ENCODE assay signal across 24 mouse cellular contexts in the genomic region with DNA sequence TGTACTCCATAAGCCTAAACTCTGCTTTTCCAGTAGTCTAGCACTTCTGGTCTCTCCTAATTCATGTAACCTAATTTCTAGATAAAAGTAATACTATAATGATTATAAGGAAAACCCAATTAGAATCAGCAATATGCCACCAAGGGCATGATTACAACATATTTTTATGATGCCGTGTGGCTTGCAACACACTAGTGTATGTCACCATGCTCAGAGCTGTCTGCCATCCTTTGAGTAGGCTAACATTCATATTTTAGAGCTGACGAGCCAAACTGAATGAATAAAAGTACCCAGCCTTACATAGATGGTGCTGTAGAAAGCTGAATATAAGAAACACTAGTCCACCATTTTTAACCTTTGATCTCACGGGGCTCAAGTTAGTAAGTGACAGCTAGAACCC.
DNase-seq lines count a peak whose midpoint lies in the region; ATAC-seq and TF ChIP-seq lines count a peak whose summit lies in the region.
"Had no signal": no experiment of that assay in that cellular context is flagged by ENCODE, and none has a peak within 500 bp of the region (broad histone marks: within the 10 kb centered on the region; RNA-seq: fewer than 3 reads in every experiment).

No protein-coding gene starts in this region.

- TF ChIP-seq CTCF in intestine, postnatal 0 days (IDR thresholded peaks at IDR 0.05; ENCODE audit: low read depth), result no peak
- TF ChIP-seq CTCF in gastrocnemius, adult 2 months (IDR thresholded peaks at IDR 0.05), result no peak
- TF ChIP-seq CTCF in midbrain, postnatal 0 days (IDR thresholded peaks at IDR 0.05), result no peak

- 0 out of 2 replicates have a peak, but pooled peaks have one; percentile 46 for ATAC-seq in intestine, embryonic 15.5 days
- ATAC-seq in intestine, postnatal 0 days, result peak; percentile 78
- no peak for ATAC-seq in midbrain, postnatal 0 days (ENCODE audit: low FRiP score)
- ATAC-seq: activated CD4-positive, CD25-positive, alpha-beta regulatory T cell, adult 4 months; CD4-positive, CD25-positive, alpha-beta regulatory T cell, adult 4 months; forebrain, embryonic 13.5 days; forebrain, embryonic 15.5 days; Patski had no signal

- H3K9me3 ChIP-seq in intestine, embryonic 15.5 days, result no peaks in the 10 kb centered on the region
- H3K9me3 ChIP-seq in intestine, postnatal 0 days (ENCODE audit: control insufficient read depth), result peaks cover 7% of the 10 kb centered on the region; the same call in 1 of the 2 replicates
- 0 out of 2 replicates have a peak, but pooled peaks cover 4% of the 10 kb centered on the region for H3K9me3 ChIP-seq in midbrain, postnatal 0 days (ENCODE audit: low read length)
- H3K9me3 ChIP-seq: embryonic facial prominence, embryonic 15.5 days; forebrain, embryonic 15.5 days had no signal

- no peak overlapping the region for H3K4me2 ChIP-seq in intestine, embryonic 15.5 days (replicated peaks)
- H3K4me2 ChIP-seq in intestine, postnatal 0 days (replicated peaks; ENCODE audit: low read depth), result no peak overlapping the region
- H3K4me2 ChIP-seq in midbrain, postnatal 0 days (ENCODE audit: low read depth, low read length, poor library complexity, severe bottlenecking), result no peak overlapping the region
- H3K4me2 ChIP-seq: embryonic facial prominence, embryonic 13.5 days; embryonic facial prominence, embryonic 15.5 days; forebrain, embryonic 13.5 days; forebrain, embryonic 15.5 days had no signal

- peak; percentile 13 for DNase-seq in fat pad, adult 2 months (ENCODE audit: extremely low read depth, low read depth, low spot score)
- no peak for DNase-seq in gastrocnemius, adult 2 months
- no peak for DNase-seq in midbrain, postnatal 0 days (ENCODE audit: low spot score)
- DNase-seq: adrenal gland, adult 8-10 months; adrenal gland, postnatal 14 days; adrenal gland, postnatal 36 days; B cell, adult 2 months; cerebellum, adult 11-12 months; cerebellum, adult 2 months; cerebellum, adult 9-10 months; cerebellum, postnatal 10 days; cerebellum, postnatal 25 days had no signal

- no peak overlapping the region for H3K9ac ChIP-seq in intestine, embryonic 15.5 days
- H3K9ac ChIP-seq in intestine, postnatal 0 days (ENCODE audit: low read depth, low read length), result no peak overlapping the region
- H3K9ac ChIP-seq in midbrain, postnatal 0 days (replicated peaks; ENCODE audit: low read length, poor library complexity, severe bottlenecking), result no peak overlapping the region
- H3K9ac ChIP-seq: embryonic facial prominence, embryonic 13.5 days; embryonic facial prominence, embryonic 15.5 days; forebrain, embryonic 13.5 days; forebrain, embryonic 15.5 days had no signal

- no peaks in the 10 kb centered on the region for H3K27me3 ChIP-seq in intestine, embryonic 15.5 days (replicated peaks)
- H3K27me3 ChIP-seq in intestine, postnatal 0 days (replicated peaks; ENCODE audit: control insufficient read depth, insufficient read depth, low read length), result no peaks in the 10 kb centered on the region
- H3K27me3 ChIP-seq in midbrain, postnatal 0 days (ENCODE audit: insufficient read depth, low read length), result no peaks in the 10 kb centered on the region
- H3K27me3 ChIP-seq: CH12.LX; embryonic facial prominence, embryonic 13.5 days; embryonic facial prominence, embryonic 15.5 days; forebrain, embryonic 13.5 days; forebrain, embryonic 15.5 days; Patski had no signal

- 89% methylated on average over 3 of the region's 3 CpGs for WGBS in intestine, embryonic 15.5 days
- WGBS in intestine, postnatal 0 days, result 53% methylated on average over 3 of the region's 3 CpGs
- 94% methylated on average over 3 of the region's 3 CpGs for WGBS in midbrain, postnatal 0 days

- H3K4me3 ChIP-seq in intestine, embryonic 15.5 days (replicated peaks), result no peak overlapping the region
- H3K4me3 ChIP-seq in intestine, postnatal 0 days (ENCODE audit: low read depth, low read length), result no peak overlapping the region
- no peak overlapping the region for H3K4me3 ChIP-seq in gastrocnemius, adult 2 months
- no peak overlapping the region for H3K4me3 ChIP-seq in midbrain, postnatal 0 days (ENCODE audit: low read depth, low read length)
- H3K4me3 ChIP-seq: embryonic facial prominence, embryonic 13.5 days; embryonic facial prominence, embryonic 15.5 days; erythroblast, embryonic 14.5 days; forebrain, embryonic 13.5 days; forebrain, embryonic 15.5 days had no signal

- H3K27ac ChIP-seq in intestine, embryonic 15.5 days, result no peak overlapping the region
- H3K27ac ChIP-seq in intestine, postnatal 0 days (ENCODE audit: low read depth, low read length), result no peak overlapping the region
- H3K27ac ChIP-seq in gastrocnemius, adult 2 months, result no peak overlapping the region
- no peak overlapping the region for H3K27ac ChIP-seq in midbrain, postnatal 0 days (ENCODE audit: low read depth, low read length)
- H3K27ac ChIP-seq: embryonic facial prominence, embryonic 13.5 days; embryonic facial prominence, embryonic 15.5 days; forebrain, embryonic 13.5 days; forebrain, embryonic 15.5 days had no signal

- intact Hi-C loops in gastrocnemius, adult 2 months (cut with DNase I), result no loop called here

- H3K36me3 ChIP-seq in intestine, embryonic 15.5 days, result no peaks in the 10 kb centered on the region
- 0 out of 2 replicates have a peak, but pooled peaks cover 3% of the 10 kb centered on the region for H3K36me3 ChIP-seq in intestine, postnatal 0 days (ENCODE audit: control insufficient read depth, insufficient read depth)
- H3K36me3 ChIP-seq in midbrain, postnatal 0 days (ENCODE audit: insufficient read depth, low read length), result no peaks in the 10 kb centered on the region
- H3K36me3 ChIP-seq: embryonic facial prominence, embryonic 13.5 days; embryonic facial prominence, embryonic 15.5 days; forebrain, embryonic 15.5 days; G1E had no signal

- no peaks in the 10 kb centered on the region for H3K4me1 ChIP-seq in intestine, embryonic 15.5 days (replicated peaks)
- no peaks in the 10 kb centered on the region for H3K4me1 ChIP-seq in intestine, postnatal 0 days (replicated peaks; ENCODE audit: control insufficient read depth, insufficient read depth, low read length)
- H3K4me1 ChIP-seq in midbrain, postnatal 0 days (ENCODE audit: insufficient read depth, low read length), result no peaks in the 10 kb centered on the region
- H3K4me1 ChIP-seq: forebrain, embryonic 13.5 days; forebrain, embryonic 15.5 days had no signal
